Mouse (Mus musculus) MEL (cell line): Measurements from ENCODE around the gene Arhgap23. TPM values are rescaled to one million over a fixed set of nuclear protein-coding genes. Genes with fewer than 3 reads are reported as not detected.
A peak's percentile ranks its signal among the peaks of the same experiment; 100 is the strongest.

ENCODE experiments used
- DNase-seq: peaks from one replicate; pipeline ENCODE4 v3.0.0; 2011; ENCODE audit warnings: low read depth, low spot score
- H3K27ac ChIP-seq: 2 replicates; pipeline ENCODE4 v1.5.1; 2012; ENCODE audit warnings: low read depth, mild to moderate bottlenecking, control low read depth, low read length, moderate library complexity; ENCODE audit not compliant: control insufficient read depth
- H3K27me3 ChIP-seq, 2 experiments: fragments of 150-350 bp in 1 of 2; sonication (generic) in 1 of 2; 2 replicates each; pipeline ENCODE4 v1.6.1; 2012; ENCODE audit warnings: low read length in 2 of 2, mild to moderate bottlenecking in 2 of 2, improper control_type of control experiment in 1 of 2, moderate library complexity in 1 of 2; ENCODE audit not compliant: insufficient read depth in 2 of 2, control insufficient read depth in 1 of 2
- H3K36me3 ChIP-seq, 2 experiments: 2 replicates each; pipeline ENCODE4 v1.6.1; 2012 to 2014; ENCODE audit warnings: low read length in 2 of 2, improper control_type of control experiment in 1 of 2, inconsistent platforms in 1 of 2, mild to moderate bottlenecking in 1 of 2; ENCODE audit not compliant: insufficient read depth in 2 of 2, control insufficient read depth in 1 of 2
- H3K4me1 ChIP-seq, 2 experiments: fragments of 150-350 bp in 1 of 2; sonication (generic) in 1 of 2; 2 replicates each; pipeline ENCODE4 v1.6.1; 2012; ENCODE audit warnings: low read length in 2 of 2, improper control_type of control experiment in 1 of 2, mild to moderate bottlenecking in 1 of 2; ENCODE audit not compliant: insufficient read depth in 2 of 2, control insufficient read depth in 1 of 2
- H3K4me3 ChIP-seq, 2 experiments: fragments of 150-350 bp in 1 of 2; sonication (generic) in 1 of 2; 2 replicates each; pipeline ENCODE4 v1.5.1; 2012; ENCODE audit warnings: low read depth in 2 of 2, low read length in 2 of 2, mild to moderate bottlenecking in 2 of 2, moderate library complexity in 2 of 2, control low read depth in 1 of 2, improper control_type of control experiment in 1 of 2; ENCODE audit not compliant: control insufficient read depth in 1 of 2, insufficient read depth in 1 of 2
- H3K79me2 ChIP-seq: 2 replicates; pipeline ENCODE4 v1.6.1; 2012; ENCODE audit warnings: mild to moderate bottlenecking, low read length, moderate library complexity; ENCODE audit not compliant: control insufficient read depth, poor library complexity, insufficient read depth
- H3K9ac ChIP-seq: 2 replicates; pipeline ENCODE4 v1.6.1; 2012; ENCODE audit warnings: low read depth, mild to moderate bottlenecking, control low read depth, low read length, moderate library complexity; ENCODE audit not compliant: control insufficient read depth, poor library complexity, severe bottlenecking
- H3K9me3 ChIP-seq: fragments of 150-350 bp; sonication (generic); replicated peaks from 2 replicates; pipeline ENCODE4 v1.6.1; 2012; ENCODE audit warnings: mild to moderate bottlenecking, low read length, improper control_type of control experiment, moderate library complexity; ENCODE audit not compliant: insufficient read depth
- BHLHE40 ChIP-seq: IDR thresholded peaks from 2 replicates; pipeline ENCODE4 v1.6.1; 2012; ENCODE audit warnings: low read depth, mild to moderate bottlenecking, inconsistent platforms, low read length, improper control_type of control experiment, borderline replicate concordance
- CHD1 ChIP-seq: IDR thresholded peaks from 2 replicates; pipeline ENCODE4 v1.6.1; 2012; ENCODE audit warnings: low read depth, mild to moderate bottlenecking, inconsistent platforms, low read length, improper control_type of control experiment
- CHD2 ChIP-seq: IDR thresholded peaks from 2 replicates; pipeline ENCODE4 v1.6.1; 2011; ENCODE audit warnings: low read length, improper control_type of control experiment
- E2F4 ChIP-seq: IDR thresholded peaks from 2 replicates; pipeline ENCODE4 v1.6.1; 2011; ENCODE audit warnings: low read depth, low read length, improper control_type of control experiment, borderline replicate concordance
- ELF1 ChIP-seq: IDR thresholded peaks from 2 replicates; pipeline ENCODE4 v1.6.1; 2014; ENCODE audit warnings: low read depth, mild to moderate bottlenecking, inconsistent platforms, low read length, improper control_type of control experiment, moderate library complexity
- EP300 ChIP-seq, 2 experiments: IDR thresholded peaks; 2 replicates each; pipeline ENCODE4 v1.6.1; 2011; ENCODE audit warnings: improper control_type of control experiment in 2 of 2, low read length in 2 of 2, low read depth in 1 of 2, mild to moderate bottlenecking in 1 of 2
- ETS1 ChIP-seq: IDR thresholded peaks from 2 replicates; pipeline ENCODE4 v1.6.1; 2012; ENCODE audit warnings: low read depth, mild to moderate bottlenecking, inconsistent platforms, low read length, improper control_type of control experiment, moderate library complexity
- GABPA ChIP-seq: IDR thresholded peaks from 2 replicates; pipeline ENCODE4 v1.6.1; 2012; ENCODE audit warnings: low read depth, mild to moderate bottlenecking, inconsistent platforms, low read length, improper control_type of control experiment, moderate library complexity
- GATA1 ChIP-seq: IDR thresholded peaks from 2 replicates; pipeline ENCODE4 v1.6.1; 2011; ENCODE audit warnings: low read depth, low read length, improper control_type of control experiment
- HCFC1 ChIP-seq: IDR thresholded peaks from 2 replicates; pipeline ENCODE4 v1.6.1; 2012; ENCODE audit warnings: low read depth, mild to moderate bottlenecking, inconsistent platforms, low read length, improper control_type of control experiment, moderate library complexity
- MAX ChIP-seq: IDR thresholded peaks from 2 replicates; pipeline ENCODE4 v1.6.1; 2011; ENCODE audit warnings: low read length, improper control_type of control experiment
- MAZ ChIP-seq: IDR thresholded peaks from 2 replicates; pipeline ENCODE4 v1.6.1; 2012; ENCODE audit warnings: low read depth, mild to moderate bottlenecking, inconsistent platforms, low read length, improper control_type of control experiment
- MEF2A ChIP-seq: IDR thresholded peaks from 2 replicates; pipeline ENCODE4 v1.6.1; 2014; ENCODE audit warnings: low read depth, mild to moderate bottlenecking, inconsistent platforms, low read length, improper control_type of control experiment; ENCODE audit not compliant: poor library complexity, insufficient replicate concordance, severe bottlenecking; ENCODE audit errors: extremely low read depth
- MXI1 ChIP-seq: IDR thresholded peaks from 2 replicates; pipeline ENCODE4 v1.6.1; 2011; ENCODE audit warnings: mild to moderate bottlenecking, low read depth, low read length, improper control_type of control experiment
- MYB ChIP-seq: IDR thresholded peaks from 2 replicates; pipeline ENCODE4 v1.6.1; 2011; ENCODE audit warnings: mild to moderate bottlenecking, low read depth, low read length, improper control_type of control experiment
- MYC ChIP-seq: IDR thresholded peaks from 2 replicates; pipeline ENCODE4 v1.6.1; 2011; ENCODE audit warnings: low read depth, mild to moderate bottlenecking, low read length, improper control_type of control experiment, moderate library complexity
- NELFE ChIP-seq: IDR thresholded peaks from 2 replicates; pipeline ENCODE4 v1.6.1; 2011; ENCODE audit warnings: low read depth, low read length, improper control_type of control experiment
- NRF1 ChIP-seq: IDR thresholded peaks from 2 replicates; pipeline ENCODE4 v1.6.1; 2014; ENCODE audit warnings: low read depth, mild to moderate bottlenecking, inconsistent platforms, low read length, improper control_type of control experiment, moderate library complexity; ENCODE audit not compliant: poor library complexity, insufficient read depth, severe bottlenecking
- POLR2A ChIP-seq, 2 experiments: IDR thresholded peaks; 2 replicates each; pipeline ENCODE4 v1.6.1; 2011 to 2012; ENCODE audit warnings: low read length in 2 of 2, mild to moderate bottlenecking in 2 of 2, control low read depth in 1 of 2, improper control_type of control experiment in 1 of 2, low read depth in 1 of 2, moderate library complexity in 1 of 2; ENCODE audit not compliant: control insufficient read depth in 1 of 2, insufficient read depth in 1 of 2, poor library complexity in 1 of 2
- POLR2AphosphoS2 ChIP-seq: IDR thresholded peaks from 2 replicates; pipeline ENCODE4 v1.6.1; 2011; ENCODE audit warnings: low read length, improper control_type of control experiment
- POLR2AphosphoS5 ChIP-seq: IDR thresholded peaks from 2 replicates; pipeline ENCODE4 v1.6.1; 2012; ENCODE audit warnings: low read depth, borderline replicate concordance, mild to moderate bottlenecking, inconsistent platforms, low read length, moderate library complexity, mixed read lengths
- SIN3A ChIP-seq: IDR thresholded peaks from 2 replicates; pipeline ENCODE4 v1.6.1; 2012; ENCODE audit warnings: low read length, improper control_type of control experiment, inconsistent platforms
- TAL1 ChIP-seq: IDR thresholded peaks from 2 replicates; pipeline ENCODE4 v1.6.1; 2012; ENCODE audit warnings: mild to moderate bottlenecking, inconsistent platforms, low read length, moderate library complexity, mixed read lengths
- TCF12 ChIP-seq: IDR thresholded peaks from 2 replicates; pipeline ENCODE4 v1.6.1; 2014; ENCODE audit warnings: low read depth, mild to moderate bottlenecking, inconsistent platforms, low read length, improper control_type of control experiment, moderate library complexity
- USF1 ChIP-seq: IDR thresholded peaks from 2 replicates; pipeline ENCODE4 v1.6.1; 2014; ENCODE audit warnings: low read depth, mild to moderate bottlenecking, inconsistent platforms, low read length, improper control_type of control experiment, moderate library complexity
- USF2 ChIP-seq, 2 experiments: IDR thresholded peaks; 2 replicates each; pipeline ENCODE4 v1.6.1; 2011 to 2012; ENCODE audit warnings: improper control_type of control experiment in 2 of 2, low read length in 2 of 2, borderline replicate concordance in 1 of 2, inconsistent platforms in 1 of 2, low read depth in 1 of 2, mild to moderate bottlenecking in 1 of 2; ENCODE audit not compliant: insufficient read depth in 1 of 2
- ZC3H11A ChIP-seq: IDR thresholded peaks from 2 replicates; pipeline ENCODE4 v1.6.1; 2012; ENCODE audit warnings: low read depth, mild to moderate bottlenecking, inconsistent platforms, low read length, improper control_type of control experiment
- ZKSCAN1 ChIP-seq: IDR thresholded peaks from 2 replicates; pipeline ENCODE4 v1.6.1; 2012; ENCODE audit warnings: low read depth, mild to moderate bottlenecking, inconsistent platforms, low read length, improper control_type of control experiment, moderate library complexity
- ZMIZ1 ChIP-seq: IDR thresholded peaks from 2 replicates; pipeline ENCODE4 v1.6.1; 2012; ENCODE audit warnings: low read depth, mild to moderate bottlenecking, inconsistent platforms, low read length, improper control_type of control experiment, moderate library complexity
- ZNF384 ChIP-seq: IDR thresholded peaks from 2 replicates; pipeline ENCODE4 v1.6.1; 2012; ENCODE audit warnings: low read depth, mild to moderate bottlenecking, inconsistent platforms, low read length, improper control_type of control experiment
- polyA plus RNA-seq, 2 experiments: library from polyadenylated mRNA; stranded (reverse) in 1 of 2; unstranded in 1 of 2; fragments of >175 nt in 1 of 2; fragments of >200 nt in 1 of 2; gene quantifications; 2 replicates each; pipeline versions ENCODE4 v1.2.1 to v1.2.4; 2012; ENCODE audit warnings: low replicate concordance in 2 of 2, low read depth in 1 of 2; ENCODE audit not compliant: insufficient read length in 2 of 2, insufficient read depth in 1 of 2, missing spikeins in 1 of 2
- total RNA-seq: library from RNA; depleted of rRNA; stranded (reverse); fragments of 300-350 nt; gene quantifications from 2 replicates; pipeline ENCODE4 v1.2.3, GENCODE M21; 2012

Arhgap23 gene
- total and polyA plus RNA-seq, 3 experiments = 1.7 to 7.5 TPM; not detected in 1

- no peak for DNase-seq
- Histone ChIP-seq H3K27me3 (no peaks in the 10 kb centered on the region), H3K79me2 (no peaks in the 10 kb centered on the region), H3K9ac (peak overlapping the region; percentile 19), H3K4me3 (no peak overlapping the region), H3K27ac (peak overlapping the region; percentile 89), H3K9me3 (no peaks in the 10 kb centered on the region), H3K4me1 (peaks cover 36 to 56% of the 10 kb centered on the region in 2 experiments), H3K36me3 (peaks cover 0 to 43% of the 10 kb centered on the region in 2 experiments; a peak in 2 of 4 replicates)
- TF ChIP-seq MXI1 (no peak), POLR2AphosphoS2 (no peak)
Observed at GRCm38 (mm10) chr11:97445596-97445995, 30.3 kb downstream of the Arhgap23 start.

DNA sequence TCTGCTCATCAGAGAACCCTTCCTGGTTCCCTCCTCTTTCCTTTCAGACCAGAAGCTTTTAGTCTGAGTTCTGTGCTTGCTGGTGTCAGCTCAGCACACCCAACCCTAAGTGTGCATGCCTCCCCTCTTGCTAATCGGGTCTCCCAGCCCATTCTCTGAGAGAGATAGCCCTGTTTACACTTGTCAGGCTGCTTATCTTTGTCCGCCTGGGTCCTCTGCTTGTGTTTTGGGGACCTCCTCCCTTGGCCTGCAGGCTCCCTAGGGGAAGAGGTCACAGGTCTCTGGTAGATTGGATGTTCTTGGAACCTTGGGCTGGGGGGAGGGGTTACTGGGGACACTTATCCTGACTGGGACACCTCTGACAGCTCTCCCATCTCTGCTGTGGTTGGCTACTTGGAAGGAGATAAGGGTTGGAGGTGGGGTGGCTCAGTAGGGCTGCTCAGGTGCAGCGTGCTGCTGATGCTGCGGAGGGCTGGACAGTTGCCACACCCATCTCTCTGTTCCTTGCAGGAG lies 30.7 kb downstream of the Arhgap23 start:
- Histone ChIP-seq H3K36me3 (peaks cover 0 to 43% of the 10 kb centered on the region in 2 experiments; a peak in 2 of 4 replicates), H3K79me2 (no peaks in the 10 kb centered on the region), H3K4me1 (peaks cover 36 to 54% of the 10 kb centered on the region in 2 experiments), H3K27ac (peak overlapping the region; percentile 89), H3K4me3 (no peak overlapping the region), H3K9me3 (no peaks in the 10 kb centered on the region), H3K27me3 (no peaks in the 10 kb centered on the region), H3K9ac (peak overlapping the region; percentile 19)
- DNase-seq = peak; percentile 97
- TF ChIP-seq POLR2AphosphoS5 (no peak), POLR2AphosphoS2 (no peak), MAZ (peak; percentile 91), MEF2A (no peak), GATA1 (peak; percentile 98), BHLHE40 (peak; percentile 78), NRF1 (no peak), ZC3H11A (no peak), USF1 (no peak), ZNF384 (no peak), MXI1 (peak; percentile 71), ZMIZ1 (peak; percentile 69; the same call in 1 of the 2 replicates), CHD1 (no peak), ETS1 (peak; percentile 92), EP300 (IDR thresholded peaks at IDR 0.05; ENCODE audit: low read depth in 1 of 2, low read length in 2 of 2) (peak; percentile 97 to 98), TAL1 (peak; percentile 95), HCFC1 (0 out of 2 replicates have a peak, but pooled peaks have one; percentile 25), SIN3A (peak; percentile 96), CHD2 (0 out of 2 replicates have a peak, but pooled peaks have one; percentile 20), NELFE (no peak), MYB (no peak), USF2 (IDR thresholded peaks at IDR 0.05; ENCODE audit: borderline replicate concordance in 1 of 2, insufficient read depth in 1 of 2, low read depth in 1 of 2, low read length in 2 of 2) (no peak), TCF12 (peak; percentile 98), GABPA (no peak), POLR2A (IDR thresholded peaks at IDR 0.05; ENCODE audit: control insufficient read depth in 1 of 2, insufficient read depth in 1 of 2, low read depth in 1 of 2, low read length in 2 of 2, poor library complexity in 1 of 2) (0 out of 4 replicates have a peak, but pooled peaks of 1 of the 2 experiments have one; percentile 19), MAX (peak; percentile 57; the same call in 1 of the 2 replicates), ELF1 (peak; percentile 53; the same call in 1 of the 2 replicates), E2F4 (no peak), MYC (peak; percentile 54; the same call in 1 of the 2 replicates), ZKSCAN1 (no peak)
